Mouse (Mus musculus): ENCODE measurements around the gene Sh2b3. TPM values are rescaled to one million over a fixed set of nuclear protein-coding genes. Genes with fewer than 3 reads are reported as not detected.

Gene Sh2b3
- polyA plus RNA-seq, 1 experiment from 2014 or later = 8.8 TPM

GRCm38 (mm10) chr5:121769827-121770226 is 67.6 kb downstream of the Sh2b3 start:
- ATAC-seq (ENCODE audit: insufficient read depth, low FRiP score) = no peak
- Histone ChIP-seq H3K36me3 (ENCODE audit: control insufficient read depth, insufficient read depth, low read length) (peaks cover 17% of the 10 kb centered on the region; the same call in 1 of the 2 replicates), H3K4me2 (ENCODE audit: low read depth, low read length) (no peak overlapping the region), H3K4me3 (replicated peaks; ENCODE audit: low read length) (no peak overlapping the region), H3K27ac (ENCODE audit: low read length) (no peak overlapping the region), H3K4me1 (ENCODE audit: control insufficient read depth, insufficient read depth, low read length) (no peaks in the 10 kb centered on the region), H3K9ac (ENCODE audit: low read length) (no peak overlapping the region), H3K27me3 (ENCODE audit: control insufficient read depth, insufficient read depth, low read length) (no peaks in the 10 kb centered on the region), H3K9me3 (replicated peaks; ENCODE audit: control insufficient read depth, low read length) (no peaks in the 10 kb centered on the region)
- WGBS = 72% methylated on average over 7 of the region's 7 CpGs

GRCm38 (mm10) chr5:121767564-121767963 is 69.9 kb downstream of the Sh2b3 start:
- Histone ChIP-seq H3K4me1 (ENCODE audit: control insufficient read depth, insufficient read depth, low read length) (no peaks in the 10 kb centered on the region), H3K36me3 (ENCODE audit: control insufficient read depth, insufficient read depth, low read length) (peaks cover 8% of the 10 kb centered on the region; the same call in 1 of the 2 replicates), H3K9me3 (replicated peaks; ENCODE audit: control insufficient read depth, low read length) (no peaks in the 10 kb centered on the region), H3K9ac (ENCODE audit: low read length) (no peak overlapping the region), H3K27me3 (ENCODE audit: control insufficient read depth, insufficient read depth, low read length) (no peaks in the 10 kb centered on the region), H3K4me3 (replicated peaks; ENCODE audit: low read length) (no peak overlapping the region), H3K27ac (ENCODE audit: low read length) (no peak overlapping the region), H3K4me2 (ENCODE audit: low read depth, low read length) (no peak overlapping the region)
- WGBS = 88% methylated on average over 2 of the region's 2 CpGs
- no peak for ATAC-seq (ENCODE audit: insufficient read depth, low FRiP score)

GRCm38 (mm10) chr5:121766038-121766773 is 71.2 kb downstream of the Sh2b3 start:
- 88% methylated on average over 4 of the region's 4 CpGs for WGBS
- no peak overlapping the region for H3K9ac ChIP-seq (ENCODE audit: low read length)
- H3K4me1 ChIP-seq (ENCODE audit: control insufficient read depth, insufficient read depth, low read length) = no peaks in the 10 kb centered on the region
- no peak for ATAC-seq (ENCODE audit: insufficient read depth, low FRiP score)
- no peak overlapping the region for H3K4me2 ChIP-seq (ENCODE audit: low read depth, low read length)
- no peaks in the 10 kb centered on the region for H3K9me3 ChIP-seq (replicated peaks; ENCODE audit: control insufficient read depth, low read length)
- no peak overlapping the region for H3K27ac ChIP-seq (ENCODE audit: low read length)
- no peak overlapping the region for H3K4me3 ChIP-seq (replicated peaks; ENCODE audit: low read length)
- no peaks in the 10 kb centered on the region for H3K36me3 ChIP-seq (ENCODE audit: control insufficient read depth, insufficient read depth, low read length)
- H3K27me3 ChIP-seq (ENCODE audit: control insufficient read depth, insufficient read depth, low read length) = no peaks in the 10 kb centered on the region

Small RNA genes within 50 kb of the gene (microRNA-seq; reads per million reads assigned to microRNA genes)
- gene Mir7031 = not detected

Other genes starting within 250 kb of the Sh2b3 start
- 224 and 249 TPM in 2 replicates for gene Aldh2, start 243.8 kb downstream of the Sh2b3 start, polyA plus RNA-seq (2015; fragmentation: Nextera tagmentation; extraction: Ambion mirVana)
- gene Acad12, start 218.7 kb downstream of the Sh2b3 start, polyA plus RNA-seq (2015; fragmentation: Nextera tagmentation; extraction: Ambion mirVana) = 2.6 and 2.8 TPM in 2 replicates
- gene Acad10, start 177.1 kb downstream of the Sh2b3 start, polyA plus RNA-seq (2015; fragmentation: Nextera tagmentation; extraction: Ambion mirVana) = 3.5 and 5.6 TPM in 2 replicates
- gene Brap, start 177.1 kb downstream of the Sh2b3 start, polyA plus RNA-seq (2015; fragmentation: Nextera tagmentation; extraction: Ambion mirVana) = 29.5 and 34.5 TPM in 2 replicates
- 33.1 and 36.6 TPM in 2 replicates for gene Atxn2, start 126.3 kb downstream of the Sh2b3 start, polyA plus RNA-seq (2015; fragmentation: Nextera tagmentation; extraction: Ambion mirVana)
- 16.9 and 17.4 TPM in 2 replicates for gene Pheta1, start 11.3 kb upstream of the Sh2b3 start, polyA plus RNA-seq (2015; fragmentation: Nextera tagmentation; extraction: Ambion mirVana)
- gene Cux2, start 212.5 kb upstream of the Sh2b3 start, polyA plus RNA-seq (2015; fragmentation: Nextera tagmentation; extraction: Ambion mirVana) = 3.2 and 3.5 TPM in 2 replicates

Data from stomach, embryonic 16.5 days (tissue).